Mouse (Mus musculus) embryo, embryonic 11 days (tissue): Measurements from ENCODE around the gene Slc23a4.

Experiments
- DNase-seq: peaks from one replicate; pipeline ENCODE4 v3.0.0-alpha.2; 2015

Slc23a4 gene

DNA sequence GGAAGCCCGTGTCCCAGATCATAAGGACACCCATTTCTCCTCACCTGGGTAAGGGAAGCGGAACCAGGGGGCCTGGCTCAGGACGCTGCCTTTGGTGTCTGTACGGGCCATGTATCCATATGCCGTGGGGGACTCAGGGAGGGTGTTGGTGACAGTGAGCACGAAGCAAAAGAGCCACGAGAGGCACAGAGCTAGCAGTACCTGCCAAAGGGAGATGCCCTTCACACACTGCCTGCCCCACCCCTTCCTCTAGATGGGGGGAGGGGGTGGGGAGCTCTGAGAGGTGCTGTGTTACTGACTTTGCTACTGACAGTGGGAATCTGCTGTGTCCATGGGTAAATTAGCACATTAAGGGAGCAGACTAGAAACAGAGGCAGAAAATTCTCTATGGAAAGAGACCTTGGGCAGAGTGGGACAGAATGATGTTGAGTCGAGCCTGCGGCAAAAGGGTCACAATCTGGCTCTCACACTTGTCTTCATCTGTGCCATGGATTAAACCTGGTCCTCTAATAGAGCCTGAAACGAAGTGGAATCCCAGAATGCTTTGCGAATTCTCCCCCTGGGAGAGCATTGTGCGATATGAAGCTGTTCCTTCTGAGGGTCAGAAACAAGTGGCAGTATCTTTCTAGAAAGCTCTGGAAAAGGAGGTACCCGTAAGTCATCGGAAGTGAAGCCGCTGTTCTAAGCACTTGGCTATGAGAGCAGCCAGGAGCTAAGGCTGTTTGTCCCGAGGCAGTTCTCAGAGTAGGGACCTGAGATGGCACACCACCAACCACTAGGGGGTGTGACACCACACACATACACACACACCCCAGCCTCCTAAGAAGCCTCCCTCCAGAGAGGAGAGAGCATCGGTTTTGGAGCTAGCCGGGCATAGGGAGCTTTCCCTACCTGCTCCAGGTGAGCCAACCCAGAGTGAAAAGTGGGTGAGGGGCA is 33.0 kb downstream of the Slc23a4 start:
- peak; percentile 73 for DNase-seq

DNA sequence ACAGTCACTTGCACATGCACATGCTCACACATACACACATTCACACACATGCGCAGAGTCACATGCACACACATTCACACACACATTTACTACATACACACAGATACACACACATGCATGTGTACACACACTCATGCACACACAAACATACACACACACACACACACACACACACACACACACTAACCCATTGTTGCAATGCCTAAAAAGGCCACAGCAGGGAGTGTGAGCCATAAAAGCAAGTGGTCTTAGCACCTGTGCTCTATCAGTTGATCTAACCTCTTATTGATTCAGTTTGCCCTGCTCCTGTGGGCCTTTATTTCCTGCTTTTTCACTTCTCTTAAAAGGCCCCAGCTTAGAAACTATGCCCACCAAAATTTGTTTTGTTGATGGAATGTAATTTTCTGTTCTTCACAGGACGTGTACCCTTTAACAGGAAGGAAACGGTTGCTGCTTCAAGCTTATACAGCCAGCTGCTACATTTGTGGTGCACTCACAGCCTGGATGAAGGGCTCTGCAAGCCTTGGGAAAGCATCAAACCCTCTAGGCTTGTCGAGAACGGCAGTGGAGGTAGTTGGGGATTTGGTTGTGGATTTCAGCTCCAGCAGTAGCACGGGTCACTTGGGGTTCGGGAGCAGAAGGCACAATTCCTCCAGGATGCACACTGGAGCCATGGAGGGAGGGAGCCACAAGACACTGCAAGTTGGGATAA is 36.1 kb downstream of the Slc23a4 start:
- DNase-seq = no peak

DNA sequence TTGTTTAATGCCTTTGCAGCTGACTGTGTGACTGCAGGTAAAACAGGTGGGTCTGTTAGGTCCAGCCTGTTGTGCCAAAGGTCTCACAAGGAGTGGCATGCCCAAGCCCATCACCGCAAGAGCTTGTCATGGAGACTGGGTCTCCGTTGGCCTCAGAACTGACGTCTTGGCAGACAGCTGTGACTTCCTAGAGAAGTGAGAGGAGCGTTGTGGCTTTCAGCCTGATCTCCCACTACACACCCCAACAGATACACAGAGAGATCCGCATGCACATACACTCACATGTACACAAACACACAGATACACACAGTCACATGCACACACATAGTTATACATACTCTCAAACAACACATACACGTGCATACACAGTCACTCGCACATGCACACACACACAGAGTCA is 36.7 kb downstream of the Slc23a4 start:
- DNase-seq = no peak

DNA sequence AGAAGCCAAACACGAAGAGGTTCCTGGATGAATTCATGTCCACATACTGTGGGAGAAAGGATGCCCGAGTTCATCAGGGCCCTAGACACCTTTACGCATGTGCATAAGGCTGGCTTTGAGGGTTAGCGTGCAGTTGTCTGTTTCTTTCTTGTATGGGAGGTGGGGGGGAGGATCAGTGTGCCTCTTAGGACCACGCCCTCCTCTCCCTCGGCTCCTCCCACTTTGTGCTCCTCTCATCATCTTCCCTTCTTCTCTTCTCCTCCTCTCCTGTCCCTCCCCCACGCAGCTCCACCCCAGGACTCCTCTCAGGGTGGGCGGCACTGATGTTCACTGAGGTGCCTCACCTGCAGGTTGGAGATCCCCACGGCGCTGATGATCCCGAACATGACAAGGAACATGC is 39.7 kb downstream of the Slc23a4 start:
- no peak for DNase-seq

DNA sequence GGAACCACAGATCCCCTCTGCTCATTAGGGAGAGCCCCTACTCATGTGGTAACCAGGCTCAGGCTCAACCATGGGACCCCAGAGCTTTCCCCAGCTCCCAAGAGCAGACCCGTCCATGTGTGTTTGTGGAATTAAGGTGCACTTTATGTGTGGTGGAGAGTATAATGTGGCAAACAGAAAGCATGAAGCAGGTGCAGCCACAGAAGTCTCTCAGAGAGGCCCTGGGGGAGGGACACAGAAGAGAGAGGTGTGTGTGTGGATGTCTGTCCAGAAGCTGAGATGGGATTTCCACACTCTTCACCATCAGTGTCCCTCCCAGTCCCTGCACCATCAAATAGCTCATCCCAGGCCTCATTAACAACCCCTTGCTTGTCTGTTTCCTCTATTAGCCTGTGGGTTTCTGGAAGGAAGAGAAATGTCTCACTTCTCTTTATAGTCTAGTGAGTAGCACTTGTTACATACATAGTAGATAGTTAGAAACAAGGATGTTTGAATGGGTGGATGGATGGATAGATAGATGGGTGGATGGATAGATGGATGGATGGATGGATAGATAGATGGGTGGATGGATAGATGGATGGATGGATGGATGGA is 41.6 kb downstream of the Slc23a4 start:
- no peak for DNase-seq

DNA sequence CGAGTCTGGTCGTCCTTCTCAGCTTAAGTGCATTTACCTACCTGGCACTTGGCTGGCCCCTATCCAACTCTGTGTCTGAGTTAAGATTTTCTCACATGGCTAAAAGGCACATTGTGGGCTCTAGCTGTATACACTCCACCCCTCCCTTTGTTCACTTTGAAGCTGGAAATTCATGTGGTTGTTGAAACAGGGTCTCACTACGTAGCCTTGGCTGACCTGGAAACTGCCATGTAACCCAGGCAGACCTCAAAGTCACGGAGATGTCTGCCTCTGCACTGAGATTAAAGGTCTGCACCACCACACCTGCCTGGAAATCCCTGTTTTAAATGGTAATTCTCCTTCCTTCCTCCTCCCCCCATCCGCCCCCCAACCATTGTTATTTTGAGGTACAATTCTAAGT is 44.7 kb downstream of the Slc23a4 start:
- no peak for DNase-seq

DNA sequence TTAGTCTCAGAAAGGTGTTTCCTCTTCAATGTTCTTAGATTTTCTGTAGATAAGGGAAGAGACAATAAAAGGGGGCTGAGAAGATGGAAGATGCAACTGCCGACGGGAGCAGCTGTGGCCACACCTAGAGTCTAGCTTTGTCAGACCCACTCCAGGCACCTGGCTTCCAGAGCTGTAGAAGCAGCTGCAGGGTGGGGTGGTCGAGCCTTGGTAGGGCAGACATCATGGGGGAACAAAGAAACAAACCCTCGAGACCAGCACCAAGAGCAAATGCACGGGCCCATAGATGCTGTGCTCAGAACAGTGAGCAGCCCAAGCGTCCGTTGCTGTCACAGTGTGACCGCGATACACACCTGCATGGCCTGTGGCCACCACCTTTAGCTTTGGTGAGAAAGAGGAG is 45.8 kb downstream of the Slc23a4 start:
- DNase-seq = no peak

DNA sequence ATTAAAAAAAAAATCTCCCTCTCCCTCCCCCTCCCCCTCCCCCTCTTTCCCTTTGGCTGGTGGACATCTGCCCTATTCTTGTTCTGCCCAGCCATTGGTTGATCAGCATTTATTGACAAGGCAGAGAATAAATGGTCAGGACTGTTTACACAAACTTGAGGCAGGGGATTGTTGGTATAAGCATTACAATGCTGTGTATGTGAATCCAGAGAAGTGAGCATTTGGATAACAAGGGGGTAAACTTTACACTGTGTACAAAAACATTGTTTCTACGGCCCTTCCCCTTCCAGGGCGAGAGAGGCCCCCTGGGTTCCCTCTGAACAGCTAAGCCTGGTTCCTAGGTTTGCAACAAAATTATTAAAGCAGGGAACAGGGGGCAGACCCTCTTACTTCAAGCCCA is 46.7 kb downstream of the Slc23a4 start:
- DNase-seq = no peak

DNA sequence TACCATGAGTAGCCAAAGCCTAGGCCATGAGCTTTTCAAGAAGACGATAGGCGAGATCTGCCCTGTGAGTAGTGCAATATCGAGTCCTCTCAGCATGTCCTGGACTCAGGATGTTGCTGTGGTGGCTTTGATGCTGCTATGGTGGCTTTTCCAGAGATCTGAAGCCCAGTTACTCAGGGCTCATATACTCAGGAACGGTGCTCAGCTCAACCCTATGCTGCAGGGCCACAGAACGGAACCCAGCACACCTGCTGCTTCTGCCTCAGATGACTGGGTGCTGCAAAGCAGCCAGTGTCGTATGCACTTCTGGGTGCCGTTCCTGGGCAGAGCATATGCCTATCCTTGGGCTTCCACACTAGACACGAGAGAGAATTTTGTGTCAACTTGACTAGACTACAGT is 48.8 kb downstream of the Slc23a4 start:
- DNase-seq = no peak

DNA sequence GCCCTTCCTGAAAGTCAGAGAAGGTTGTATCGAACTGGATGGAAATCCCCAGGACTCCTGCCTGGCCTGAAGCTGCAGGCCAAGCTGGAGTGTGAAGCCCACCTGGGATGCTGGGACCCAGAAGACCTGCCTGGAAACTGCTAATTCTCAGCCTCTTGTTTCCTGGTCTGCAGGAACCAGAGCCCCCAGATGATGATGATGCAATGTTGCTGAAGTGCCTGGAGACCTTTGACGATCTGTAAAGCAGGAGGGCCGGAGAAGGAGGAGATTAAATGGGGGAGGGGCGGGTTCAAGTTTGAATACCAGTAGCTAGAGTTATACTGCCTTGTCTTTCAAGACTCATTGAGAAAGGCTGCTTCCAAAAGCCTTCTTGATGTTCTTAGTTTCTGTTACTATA is 49.3 kb downstream of the Slc23a4 start:
- DNase-seq = no peak

DNA sequence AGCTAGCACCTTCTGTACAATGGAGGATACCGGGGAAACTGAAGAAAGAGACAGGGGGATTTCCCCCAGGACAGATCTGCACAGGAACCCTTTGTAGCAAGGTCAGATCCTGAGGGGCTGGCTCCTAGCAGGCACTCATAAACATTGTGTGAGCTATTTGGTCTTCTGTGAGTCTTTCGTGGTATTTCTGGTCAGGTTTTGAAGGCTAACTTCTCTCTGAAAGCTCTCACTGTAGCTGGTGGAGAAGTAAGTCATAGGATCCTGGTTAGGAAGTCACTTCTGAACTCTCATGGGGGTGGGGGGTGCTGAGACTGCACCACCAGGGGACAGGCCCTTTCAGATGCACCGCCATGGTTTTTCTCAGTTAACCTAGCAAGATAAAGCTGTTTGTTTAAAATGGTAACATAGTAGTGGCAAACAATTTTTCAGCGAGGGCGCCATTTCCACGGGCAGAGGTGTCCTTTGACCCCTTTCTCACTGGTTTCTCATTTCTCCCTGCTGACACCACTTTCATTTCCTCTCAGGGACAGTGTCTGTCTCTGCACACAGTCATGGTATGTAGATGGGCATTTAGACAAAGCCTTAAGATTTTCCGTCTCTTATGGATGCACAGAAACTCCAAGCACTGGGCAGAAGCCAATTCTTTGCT is 49.8 kb downstream of the Slc23a4 start:
- DNase-seq = no peak

DNA sequence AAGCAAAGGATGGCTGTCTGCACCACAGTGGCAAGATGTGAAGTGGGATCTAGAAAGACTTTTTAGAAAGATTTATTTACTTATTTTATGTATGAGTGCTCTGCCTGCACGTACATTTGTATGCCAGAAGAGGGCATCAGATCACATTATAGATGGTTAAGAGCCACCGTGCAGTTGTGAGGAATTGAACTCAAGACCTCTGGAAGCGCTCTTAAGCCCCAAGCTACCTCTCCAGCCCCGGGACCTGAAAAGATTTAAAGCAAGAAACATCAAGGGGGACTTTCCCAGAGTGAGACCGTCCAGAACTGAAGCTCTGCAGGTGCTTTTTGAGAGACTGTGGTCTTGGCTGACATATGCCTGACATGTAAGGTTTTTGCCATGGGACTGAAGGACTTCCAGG is 51.5 kb downstream of the Slc23a4 start:
- DNase-seq = no peak

DNA sequence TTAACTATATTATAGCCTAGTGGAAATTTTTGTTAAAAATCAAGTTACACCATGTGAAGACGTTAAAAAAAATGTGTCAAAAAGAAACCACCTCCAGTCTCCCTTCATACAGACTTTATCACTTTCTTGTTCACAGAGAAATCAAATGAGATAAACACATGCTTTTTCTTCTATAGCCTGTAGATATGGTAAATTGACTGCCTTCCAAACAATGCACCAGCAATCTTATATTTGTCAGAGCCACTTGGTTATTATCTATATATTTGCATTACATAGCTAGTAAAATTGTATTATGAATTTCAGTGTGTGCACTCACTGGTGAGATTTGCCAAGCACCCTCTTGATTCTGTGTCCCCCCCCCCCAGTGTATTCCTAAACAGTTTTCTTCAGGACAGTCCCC is 55.6 kb downstream of the Slc23a4 start:
- DNase-seq = no peak

DNA sequence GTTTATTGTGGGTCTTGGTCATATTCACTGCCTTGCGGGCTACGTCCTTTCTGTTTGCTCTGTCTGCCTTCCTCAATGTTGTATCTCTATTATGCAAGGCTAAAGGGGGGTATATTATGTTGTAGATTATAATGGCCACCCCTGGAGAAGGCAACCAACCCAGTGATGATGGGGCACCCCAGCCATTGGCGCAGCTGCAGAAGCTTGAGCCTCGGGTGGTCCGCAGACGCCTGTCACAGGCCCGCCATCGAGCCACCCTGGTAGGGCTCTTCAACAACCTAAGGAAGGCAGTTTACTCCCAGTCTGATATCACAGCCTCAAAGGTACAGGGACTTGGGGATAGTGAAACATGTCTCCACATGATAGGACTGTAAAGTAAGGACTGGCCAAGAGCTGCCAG is 60.6 kb downstream of the Slc23a4 start:
- DNase-seq = no peak

DNA sequence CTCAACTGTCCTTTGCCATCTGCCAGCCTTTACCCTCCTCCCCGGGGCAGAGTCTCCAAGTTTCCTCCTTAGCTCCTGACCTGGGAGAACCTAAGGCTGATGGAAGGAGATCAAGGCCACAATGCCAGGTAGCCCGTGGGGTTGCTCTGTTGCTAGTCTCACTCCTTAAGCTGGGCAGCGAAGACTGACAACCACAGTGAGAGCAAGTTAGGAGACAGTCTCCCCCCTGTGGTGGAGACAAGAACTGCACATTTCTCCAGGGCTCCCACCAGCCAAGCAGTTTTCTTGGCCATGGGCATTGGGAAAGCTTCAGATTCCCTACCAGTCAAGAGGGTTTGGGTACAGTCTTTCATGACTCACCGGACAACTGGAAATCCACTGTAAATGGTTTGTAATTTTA is 61.0 kb downstream of the Slc23a4 start:
- peak; percentile 79 for DNase-seq

DNA sequence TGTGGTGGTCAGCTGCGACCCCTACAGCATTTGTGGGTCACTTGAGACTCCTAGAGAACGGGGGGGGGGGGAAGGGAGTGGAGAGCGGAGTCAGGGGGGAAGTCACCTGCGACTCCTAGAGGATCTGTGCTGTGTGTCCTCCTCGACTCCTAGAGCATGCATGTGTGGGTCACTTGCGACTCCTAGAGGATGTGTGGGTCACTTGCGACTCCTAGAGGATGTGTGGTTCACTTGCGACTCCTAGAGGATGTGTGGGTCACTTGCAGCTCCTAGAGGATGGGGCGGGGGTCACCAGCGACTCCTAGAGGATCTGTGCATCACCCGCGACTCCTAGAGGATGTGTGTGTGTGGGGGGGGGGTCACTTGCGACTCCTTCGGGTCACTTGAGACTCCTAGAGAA is 66.3 kb downstream of the Slc23a4 start:
- peak; percentile 62 for DNase-seq

DNA sequence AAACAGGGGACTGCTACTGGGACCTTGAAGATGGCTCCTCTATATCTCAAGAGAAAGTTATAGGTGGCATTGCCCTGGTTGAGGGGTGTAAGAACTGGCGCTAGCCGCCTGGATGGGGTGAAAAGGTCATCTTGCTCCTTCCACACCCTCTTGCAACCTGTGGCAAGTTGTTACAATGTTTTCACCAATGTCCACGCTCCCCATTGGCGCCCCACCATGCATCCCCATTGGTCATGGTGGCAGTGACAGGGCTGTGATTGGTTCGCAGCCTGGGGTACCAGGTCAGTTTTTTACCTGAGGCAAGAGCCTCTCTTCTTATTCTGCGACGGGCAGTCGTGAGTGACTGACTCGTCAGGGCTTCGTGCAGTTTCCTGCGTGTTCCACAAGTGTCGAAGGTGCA is 67.6 kb downstream of the Slc23a4 start:
- no peak for DNase-seq

DNA sequence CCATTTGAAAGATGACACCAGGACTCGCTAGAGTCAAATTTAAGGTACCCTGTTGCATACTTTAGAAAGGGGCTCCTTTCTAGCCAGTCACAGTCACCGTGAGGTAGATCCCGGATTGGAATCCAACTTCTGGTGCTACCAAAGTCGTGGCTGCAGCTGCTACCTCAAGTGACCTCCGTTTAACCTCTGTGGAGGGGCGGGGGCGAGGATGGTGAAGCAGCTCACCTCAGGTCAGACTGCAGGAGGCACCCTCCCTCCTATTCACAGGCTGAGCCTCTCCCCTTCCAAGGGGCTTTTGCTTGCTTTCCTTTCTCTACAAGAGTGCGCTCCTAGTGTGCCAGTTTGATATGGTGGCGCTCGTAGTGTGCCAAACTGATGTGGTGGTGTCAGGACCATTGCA is 68.2 kb downstream of the Slc23a4 start, which contains the start of gene Stra8:
Gene Stra8 (plus strand): TSS at position 208 of the 400 bp plus-strand sequence.
- peak; percentile 22 for DNase-seq

DNA sequence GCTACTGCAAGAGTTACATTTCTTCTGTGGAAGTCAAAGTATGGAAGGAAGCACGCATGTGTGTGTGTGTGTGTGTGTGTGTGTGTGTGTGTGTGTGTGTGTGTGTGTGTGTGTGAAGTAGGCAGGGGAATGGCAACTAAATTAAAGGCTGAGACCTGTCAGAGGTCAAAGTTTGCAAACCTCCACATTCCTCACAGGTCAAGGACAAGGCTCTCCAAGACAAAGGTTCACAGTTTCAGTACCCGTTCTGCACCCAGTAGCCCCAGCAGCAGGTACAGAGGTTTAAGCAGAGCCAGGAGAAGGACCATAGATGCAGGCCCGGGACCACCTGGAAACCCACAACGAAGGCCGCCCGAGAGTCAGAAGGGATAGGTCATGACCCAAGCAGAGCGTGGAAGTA is 69.1 kb downstream of the Slc23a4 start:
- DNase-seq = no peak

DNA sequence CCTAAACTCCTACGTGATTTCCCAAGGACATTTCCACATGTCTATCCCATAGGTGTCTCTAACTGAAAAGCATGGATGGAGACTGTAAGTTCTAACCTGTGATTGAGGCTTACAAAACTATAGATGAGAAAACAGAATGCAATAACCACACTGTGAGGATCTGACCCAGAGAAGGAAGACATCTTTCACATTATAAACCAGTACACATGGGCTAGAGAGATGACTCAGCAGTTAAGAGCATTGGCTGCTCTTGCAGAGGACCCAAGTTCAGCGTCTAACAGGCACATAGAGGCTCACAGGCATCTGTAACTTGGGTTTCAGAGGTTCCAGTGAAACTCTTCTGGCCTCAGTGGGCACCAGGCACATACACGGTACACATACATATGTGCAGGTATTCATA is 73.7 kb downstream of the Slc23a4 start:
- no peak for DNase-seq

DNA sequence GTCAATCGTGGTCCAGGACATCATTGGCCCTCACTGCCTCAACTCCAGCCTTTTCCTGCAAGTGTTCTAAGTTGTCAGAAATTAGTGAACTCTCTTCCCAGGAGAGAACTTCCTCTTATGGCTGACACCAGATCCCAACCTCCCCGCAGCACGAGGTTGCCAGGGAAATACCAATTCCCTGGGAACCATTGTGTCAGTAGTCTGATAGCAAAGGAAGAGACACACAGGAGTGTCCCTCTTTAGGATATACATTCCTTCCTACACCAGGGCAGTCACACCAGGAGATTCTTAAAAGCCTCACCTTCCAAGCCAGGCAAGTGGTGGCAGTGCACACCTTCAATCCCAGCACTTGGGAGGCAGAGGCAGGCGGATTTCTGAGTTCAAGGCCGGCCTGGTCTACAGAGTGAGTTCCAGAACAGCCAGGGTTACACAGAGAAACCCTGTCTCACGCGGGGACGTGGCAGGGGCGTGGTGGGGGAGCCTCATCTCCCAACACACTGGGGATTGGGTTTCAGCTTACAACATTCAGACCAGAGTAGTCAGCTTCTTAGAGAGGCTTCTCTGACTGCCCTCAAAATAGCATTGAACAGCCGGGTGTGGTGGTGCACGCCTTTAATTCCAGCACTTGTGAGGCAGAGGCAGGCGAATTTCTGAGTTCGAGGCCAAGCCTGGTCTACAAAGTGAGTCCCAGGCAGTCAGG is 74.7 kb downstream of the Slc23a4 start:
- DNase-seq = no peak

DNA sequence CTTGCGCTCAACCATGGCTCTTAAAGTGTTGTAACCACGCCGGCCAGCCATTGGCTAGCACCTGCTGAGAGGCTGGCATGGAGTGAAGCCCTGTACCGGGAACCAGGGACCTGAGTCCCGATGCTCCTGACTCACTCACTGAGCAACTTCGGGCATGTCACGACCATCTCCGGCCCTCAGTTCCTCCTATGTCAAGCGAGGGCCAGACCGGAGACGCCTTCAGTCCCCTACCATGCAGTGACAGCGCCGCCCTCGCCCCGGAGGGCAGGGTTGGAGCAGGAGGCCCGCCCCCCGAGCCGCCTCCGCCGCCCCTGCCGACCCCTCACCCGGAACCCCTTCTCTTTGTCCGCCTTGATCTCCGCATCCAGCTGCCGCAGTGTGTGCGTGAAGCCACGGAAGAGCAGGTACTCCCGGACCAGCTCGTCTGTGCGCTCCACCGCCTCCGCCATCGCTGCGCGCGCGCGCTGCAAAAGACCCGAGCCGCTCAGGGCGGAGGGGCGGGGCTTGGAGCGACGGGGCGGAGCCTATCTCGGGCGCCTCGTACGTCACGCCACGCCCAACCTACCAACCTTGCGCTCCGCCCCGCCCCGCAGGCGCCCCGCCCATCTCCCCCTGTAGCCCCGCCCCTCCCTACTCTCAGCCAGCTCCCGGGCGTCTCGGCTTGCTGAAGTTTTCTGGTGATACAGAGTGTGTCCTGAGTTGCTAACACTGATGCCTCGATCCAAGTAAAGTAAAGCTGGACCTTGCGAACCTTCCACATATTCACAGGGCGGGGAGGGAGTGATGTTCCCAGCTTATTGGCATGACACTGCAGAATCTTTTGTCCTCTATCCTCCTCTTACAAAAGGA is 77.6 kb downstream of the Slc23a4 start, which contains the start of gene Wdr91:
Gene Wdr91 (minus strand): TSS at position 506 of the 849 bp plus-strand sequence.
- peak; percentile 96 for DNase-seq
